Mouse (Mus musculus) embryonic facial prominence, embryonic 10.5 days (tissue): ENCODE results near the gene H2afj. TPM values are rescaled to one million over a fixed set of nuclear protein-coding genes. Genes with fewer than 3 reads are reported as not detected.

Experiments
- DNase-seq: peaks from one replicate; pipeline ENCODE4 v3.0.0-alpha.2; 2017; ENCODE audit warnings: low spot score
- H3K27ac ChIP-seq: fragments of 300-500 bp; sonication (generic); replicated peaks from 2 replicates; pipeline ENCODE4 v1.5.1; 2016; ENCODE audit warnings: mild to moderate bottlenecking
- H3K27me3 ChIP-seq: fragments of 300-500 bp; sonication (generic); replicated peaks from 2 replicates; pipeline ENCODE4 v1.6.1; 2016; ENCODE audit warnings: low read depth, mild to moderate bottlenecking; ENCODE audit not compliant: poor library complexity, severe bottlenecking
- H3K36me3 ChIP-seq: fragments of 300-500 bp; sonication (generic); replicated peaks from 2 replicates; pipeline ENCODE4 v1.6.1; 2016; ENCODE audit warnings: mild to moderate bottlenecking, moderate library complexity
- H3K4me1 ChIP-seq: fragments of 300-500 bp; sonication (generic); 2 replicates; pipeline ENCODE4 v1.6.1; 2016
- H3K4me3 ChIP-seq: fragments of 300-500 bp; sonication (generic); 2 replicates; pipeline ENCODE4 v1.5.1; 2016; ENCODE audit warnings: mild to moderate bottlenecking, moderate library complexity
- H3K9me3 ChIP-seq: fragments of 300-500 bp; sonication (generic); 2 replicates; pipeline ENCODE4 v1.6.1; 2016; ENCODE audit warnings: mild to moderate bottlenecking
- WGBS: fragments of 180-500 bp; shearing (Covaris S2); methylation state at CpG from one replicate; pipeline ENCODE4 v1.1.7; 2016; 5-methylcytosine and 5-hydroxymethylcytosine counted together
- microRNA-seq: library from miRNA; unstranded; fragments of <30 nt; microRNA quantifications from one replicate; pipeline ENCODE4, GENCODE M21; 2017
- polyA plus RNA-seq: library from polyadenylated mRNA; unstranded; fragments of >200 nt; fragmentation: Nextera tagmentation; extraction: Ambion mirVana; gene quantifications from 2 replicates; pipeline ENCODE4 v1.2.1, GENCODE M21; 2016

H2afj gene
- polyA plus RNA-seq, 1 experiment from 2014 or later: 86.6 TPM

DNA sequence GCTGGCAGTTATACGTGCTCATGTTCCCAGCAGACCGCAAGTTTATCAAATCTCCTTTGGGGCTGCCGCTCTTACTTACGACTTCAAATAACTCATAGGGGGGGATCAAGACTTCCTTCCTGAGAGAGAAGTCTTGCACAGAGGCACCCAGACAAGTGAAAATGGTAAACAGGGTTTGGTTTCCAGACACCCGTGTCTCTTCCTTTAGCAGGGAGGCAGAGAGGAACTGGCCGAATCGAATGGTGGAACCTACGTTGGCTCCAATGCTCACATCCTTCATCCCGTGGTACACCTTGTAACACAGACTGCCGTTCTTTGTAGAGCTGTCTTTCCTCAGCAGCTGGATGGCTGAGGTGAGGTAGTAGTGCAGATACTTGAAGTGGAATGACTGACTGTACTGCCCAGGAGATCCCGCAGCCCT, 46.3 kb downstream of the H2afj start:
- WGBS: 91% methylated on average over 11 of the region's 11 CpGs
- Histone ChIP-seq H3K4me1 (peaks cover 45% of the 10 kb centered on the region), H3K27me3 (no peaks in the 10 kb centered on the region), H3K27ac (no peak overlapping the region), H3K9me3 (no peaks in the 10 kb centered on the region), H3K4me3 (no peak overlapping the region), H3K36me3 (no peaks in the 10 kb centered on the region)
- no peak for DNase-seq

DNA sequence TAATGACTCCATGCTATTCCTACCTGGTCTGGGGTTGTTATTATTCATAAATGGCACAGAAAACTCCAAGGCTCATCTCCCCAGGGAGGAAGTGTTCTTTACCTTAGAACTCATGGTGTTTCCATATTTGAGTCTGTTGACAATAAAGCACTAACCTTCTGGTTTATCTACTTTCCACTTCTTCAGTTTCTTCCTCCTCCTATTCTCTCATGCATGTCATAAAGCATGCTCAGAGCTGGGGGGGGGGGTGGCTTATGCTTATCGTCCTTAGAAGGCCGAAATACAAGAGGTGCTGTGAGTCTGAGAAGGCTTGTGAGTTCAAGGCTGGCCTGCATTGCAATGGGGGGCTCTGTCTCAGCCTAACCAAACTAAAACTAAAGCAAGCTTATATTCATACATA, 47.1 kb downstream of the H2afj start:
- H3K9me3 ChIP-seq: no peaks in the 10 kb centered on the region
- no peaks in the 10 kb centered on the region for H3K27me3 ChIP-seq

DNA sequence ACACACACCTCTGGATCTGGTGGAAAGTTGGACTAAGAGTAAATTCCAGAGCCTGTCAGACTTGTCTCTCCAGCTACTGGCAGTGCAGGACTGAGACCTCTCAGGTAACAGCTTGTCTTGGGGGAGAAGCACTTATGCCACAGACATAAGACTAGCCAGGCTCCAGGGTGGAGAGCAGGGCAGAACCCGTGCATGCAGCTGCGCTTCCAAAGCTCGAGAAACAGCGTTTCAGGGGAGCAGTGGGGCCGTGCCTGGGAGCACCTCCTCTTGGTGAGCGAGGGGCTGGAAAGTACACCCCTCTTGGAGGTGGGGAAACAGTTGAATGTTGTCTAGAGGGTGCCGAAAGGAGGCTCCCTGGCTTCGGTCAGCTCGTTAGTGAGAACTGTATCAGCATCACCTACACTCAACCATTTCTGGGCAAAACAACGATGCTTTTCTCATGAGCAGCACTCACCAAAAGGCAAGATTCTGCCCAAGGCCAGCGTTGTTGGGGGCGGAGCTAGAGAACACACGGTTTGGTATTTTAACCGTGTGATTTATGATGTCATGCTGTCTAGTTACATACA, 48.1 kb downstream of the H2afj start:
- 65% methylated on average over 14 of the region's 14 CpGs for WGBS
- Histone ChIP-seq H3K36me3 (no peaks in the 10 kb centered on the region), H3K27ac (peak overlapping the region; percentile 78), H3K9me3 (no peaks in the 10 kb centered on the region), H3K27me3 (no peaks in the 10 kb centered on the region), H3K4me1 (peaks cover 45% of the 10 kb centered on the region), H3K4me3 (peak overlapping the region; percentile 35)
- peak; percentile 21 for DNase-seq

More for the DNA sequence above, 47.1 kb downstream of the H2afj start:
- no peak for DNase-seq
- Histone ChIP-seq H3K36me3 (no peaks in the 10 kb centered on the region), H3K27ac (no peak overlapping the region), H3K4me1 (peaks cover 45% of the 10 kb centered on the region), H3K4me3 (no peak overlapping the region)
- 83% methylated on average over 2 of the region's 2 CpGs for WGBS

DNA sequence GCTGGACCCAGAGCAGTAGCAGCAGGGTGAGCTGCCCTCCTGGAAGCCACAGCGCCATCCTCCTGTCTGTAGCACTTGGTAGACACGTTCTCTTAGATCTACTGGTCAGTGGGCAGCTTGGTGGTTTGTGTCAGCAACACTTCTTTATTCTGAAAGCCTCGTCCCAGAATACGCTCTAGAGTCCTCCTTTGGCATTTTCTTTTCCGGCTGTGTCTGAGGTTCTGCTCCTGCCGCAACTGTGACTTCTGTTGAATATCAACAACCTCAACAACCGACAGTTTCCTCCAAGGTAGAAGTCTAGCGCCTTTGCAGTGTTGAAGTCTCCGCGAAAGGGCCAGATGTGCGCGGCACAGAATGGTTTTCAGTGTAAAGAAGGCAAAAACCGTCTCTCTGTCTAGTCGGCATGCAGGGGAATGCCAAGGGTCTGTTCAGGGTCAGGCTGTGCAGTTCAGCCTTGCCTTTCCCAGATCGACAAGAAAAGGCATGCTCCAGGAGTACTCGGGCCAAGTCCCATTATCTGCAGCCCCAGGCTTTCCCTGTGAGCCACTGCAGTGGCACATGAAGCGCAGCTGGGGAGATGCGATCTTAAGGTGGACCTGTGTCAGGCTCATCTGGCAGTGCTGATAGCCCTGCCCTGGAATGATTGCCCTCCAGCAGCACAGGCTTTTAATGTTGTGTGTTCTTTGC, 49.3 kb downstream of the H2afj start, which contains the start of gene Art4:
Gene Art4, minus strand, starts transcription at position 548 of the 687 bp plus-strand sequence.
- WGBS: 68% methylated on average over 18 of the region's 18 CpGs
- no peaks in the 10 kb centered on the region for H3K36me3 ChIP-seq
- H3K9me3 ChIP-seq: no peaks in the 10 kb centered on the region
- peaks cover 40% of the 10 kb centered on the region for H3K4me1 ChIP-seq
- H3K27ac ChIP-seq: peak within 1 kb of the TSS; percentile 75
- H3K4me3 ChIP-seq: peak within 1 kb of the TSS; percentile 35
- H3K27me3 ChIP-seq: no peaks in the 10 kb centered on the region
- peak; percentile 44 for DNase-seq

DNA sequence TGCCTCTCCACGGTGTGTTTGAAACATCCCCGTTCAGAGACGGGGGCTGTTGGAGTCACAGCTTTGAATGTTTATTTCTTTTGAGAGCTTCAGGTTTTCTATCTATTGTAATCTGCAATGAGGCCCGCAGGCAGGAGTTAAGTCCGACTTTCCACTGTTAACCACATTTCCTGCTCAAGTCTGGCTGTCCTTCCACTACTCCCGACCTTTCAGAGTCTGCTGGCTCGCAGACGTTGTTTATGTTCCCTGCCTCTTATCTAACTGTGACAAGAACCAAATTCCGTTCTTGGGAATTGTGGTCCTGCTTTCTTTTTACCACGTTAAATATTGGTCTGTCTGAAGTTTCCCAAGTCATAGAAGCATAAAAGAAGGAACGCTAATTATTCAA, 49.8 kb downstream of the H2afj start:
- no peaks in the 10 kb centered on the region for H3K9me3 ChIP-seq
- peak overlapping the region; percentile 34; the same call in 1 of the 2 replicates for H3K4me3 ChIP-seq
- peak overlapping the region; percentile 75 for H3K27ac ChIP-seq
- no peaks in the 10 kb centered on the region for H3K27me3 ChIP-seq
- DNase-seq: no peak
- no peaks in the 10 kb centered on the region for H3K36me3 ChIP-seq
- WGBS: 39% methylated on average over 11 of the region's 11 CpGs
- H3K4me1 ChIP-seq: peaks cover 35% of the 10 kb centered on the region

DNA sequence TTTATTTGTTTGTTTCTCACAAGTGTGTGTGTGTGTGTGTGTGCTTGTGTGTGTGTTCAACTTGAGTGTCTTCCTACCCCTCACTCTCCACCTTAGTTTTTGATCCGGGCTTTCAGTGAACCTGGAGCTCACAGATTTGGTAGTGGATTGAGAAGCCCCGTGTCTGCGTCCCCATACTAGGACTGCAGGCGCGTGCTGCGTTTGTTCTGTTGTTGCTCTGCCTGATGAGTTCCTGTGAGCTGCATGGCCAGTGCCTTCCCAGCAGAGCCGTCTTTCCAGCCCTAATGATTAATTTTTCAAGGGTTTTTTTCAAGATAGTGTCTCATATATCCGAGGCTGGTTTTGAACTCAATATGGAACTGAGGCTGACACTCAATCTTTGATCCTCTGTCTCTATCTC, 50.4 kb downstream of the H2afj start:
- Histone ChIP-seq H3K4me1 (peaks cover 30% of the 10 kb centered on the region), H3K27me3 (no peaks in the 10 kb centered on the region), H3K4me3 (no peak overlapping the region), H3K27ac (peak overlapping the region; percentile 75; the same call in 1 of the 2 replicates), H3K36me3 (no peaks in the 10 kb centered on the region), H3K9me3 (no peaks in the 10 kb centered on the region)
- WGBS: 75% methylated on average over 8 of the region's 8 CpGs
- DNase-seq: no peak

Small RNA genes lying within 50 kb of the gene (microRNA-seq; reads per million reads assigned to microRNA genes)
- gene Gm44364: not detected

Other genes with a start within 250 kb of the H2afj start
- 1.9 and 2.6 TPM in 2 replicates for gene Plbd1, start 146.3 kb upstream of the H2afj start, polyA plus RNA-seq
- gene Gucy2c, start 26.5 kb upstream of the H2afj start, polyA plus RNA-seq: 0.11 TPM in 2 replicates
- 0.47 and 0.64 TPM in 2 replicates for gene Hist4h4, start 3.8 kb upstream of the H2afj start, polyA plus RNA-seq
- gene BC049715, start 19.4 kb downstream of the H2afj start, polyA plus RNA-seq: 1.3 and 2.1 TPM in 2 replicates
- gene Wbp11, start 20.0 kb downstream of the H2afj start, polyA plus RNA-seq: 163 and 165 TPM in 2 replicates
- gene Smco3, start 27.2 kb downstream of the H2afj start, polyA plus RNA-seq: not detected in 2 replicates
- gene Art4, start 49.5 kb downstream of the H2afj start, polyA plus RNA-seq: 2.2 and 2.6 TPM in 2 replicates
- 3.5 and 4.2 TPM in 2 replicates for gene Mgp, start 67.6 kb downstream of the H2afj start, polyA plus RNA-seq
- 0.29 TPM in 1 of 2 replicates, not detected in the other for gene Erp27, start 113.9 kb downstream of the H2afj start, polyA plus RNA-seq
- gene Pde6h, start 115.6 kb downstream of the H2afj start, polyA plus RNA-seq: not detected in 2 replicates
- 32.1 and 39.3 TPM in 2 replicates for gene Arhgdib, start 133.7 kb downstream of the H2afj start, polyA plus RNA-seq